Mouse (Mus musculus): ENCODE results near the gene Nbea. TPM values are rescaled to one million over a fixed set of nuclear protein-coding genes. Genes with fewer than 3 reads are reported as not detected.
A peak's percentile ranks its signal among the peaks of the same experiment; 100 is the strongest.

The Nbea gene
- polyA plus RNA-seq, 1 experiment from 2014 or later = 13.6 TPM

GRCm38 (mm10) chr3:55794768-55795167 lies 388.7 kb downstream of the Nbea start:
- ATAC-seq (replicated peaks; ENCODE audit: insufficient number of reproducible peaks, low FRiP score, low TSS enrichment) = no peak
- H3K27ac ChIP-seq (ENCODE audit: low read depth, low read length) = no peak overlapping the region
- 80% methylated on average over 2 of the region's 2 CpGs for whole genome bisulfite sequencing (ENCODE audit: insufficient replicate concordance)

DNA sequence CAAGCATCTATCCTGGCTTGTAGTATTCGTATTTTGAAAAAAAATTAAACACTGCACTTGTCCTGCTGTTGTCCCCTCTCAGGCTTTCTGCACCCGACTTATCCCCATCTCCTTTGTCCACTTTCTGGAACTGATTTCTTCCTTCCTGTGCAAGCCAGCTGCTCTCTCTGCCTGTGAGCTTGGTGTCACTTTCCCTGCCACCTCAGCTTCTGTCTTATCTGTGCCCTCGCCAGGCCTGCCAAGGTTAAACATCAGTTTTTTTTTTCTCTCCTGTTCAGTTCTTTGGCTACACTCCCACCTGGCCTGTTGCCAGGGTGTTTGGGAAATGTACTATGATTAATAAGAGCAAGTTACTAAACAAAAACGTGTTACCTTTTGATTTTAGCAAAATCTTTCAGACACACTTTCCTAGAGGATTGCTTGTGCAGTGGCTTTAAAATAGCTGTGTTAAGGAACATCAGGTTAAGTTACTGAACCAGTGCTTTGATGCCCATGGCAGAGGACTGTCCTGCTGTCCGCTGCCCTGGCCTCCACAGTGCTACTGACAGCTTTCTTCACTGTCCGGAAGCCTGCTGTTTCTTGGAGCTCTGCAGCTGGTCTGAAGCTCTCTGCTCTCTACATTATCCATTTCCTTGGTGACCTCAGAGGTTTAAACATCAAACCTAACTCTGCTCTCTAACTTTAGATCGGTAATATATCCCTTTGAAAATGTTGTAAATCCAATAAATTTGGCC lies 389.5 kb downstream of the Nbea start:
- Histone ChIP-seq H3K36me3 (ENCODE audit: control insufficient read depth, insufficient read depth, low read length) (no peaks in the 10 kb centered on the region), H3K9me3 (replicated peaks; ENCODE audit: control insufficient read depth, low read length) (no peaks in the 10 kb centered on the region), H3K4me2 (peak overlapping the region; percentile 31; the same call in 1 of the 2 replicates), H3K4me1 (ENCODE audit: control insufficient read depth, insufficient read depth, low read length) (peaks cover 9% of the 10 kb centered on the region), H3K4me3 (ENCODE audit: low read depth, low read length) (no peak overlapping the region), H3K27ac (ENCODE audit: low read depth, low read length) (peak overlapping the region; percentile 46; the same call in 1 of the 2 replicates), H3K9ac (ENCODE audit: low read depth, low read length) (no peak overlapping the region), H3K27me3 (ENCODE audit: control insufficient read depth, insufficient read depth, low read length) (no peaks in the 10 kb centered on the region)
- ATAC-seq (replicated peaks; ENCODE audit: insufficient number of reproducible peaks, low FRiP score, low TSS enrichment) = no peak
- 37% methylated on average over 7 of the region's 7 CpGs for WGBS (ENCODE audit: insufficient replicate concordance)

More at GRCm38 (mm10) chr3:55794768-55795167, 388.7 kb downstream of the Nbea start:
- Histone ChIP-seq H3K27me3 (ENCODE audit: control insufficient read depth, insufficient read depth, low read length) (no peaks in the 10 kb centered on the region), H3K36me3 (ENCODE audit: control insufficient read depth, insufficient read depth, low read length) (no peaks in the 10 kb centered on the region), H3K4me1 (ENCODE audit: control insufficient read depth, insufficient read depth, low read length) (peaks cover 9% of the 10 kb centered on the region), H3K4me2 (no peak overlapping the region), H3K9me3 (replicated peaks; ENCODE audit: control insufficient read depth, low read length) (no peaks in the 10 kb centered on the region), H3K9ac (ENCODE audit: low read depth, low read length) (no peak overlapping the region), H3K4me3 (ENCODE audit: low read depth, low read length) (no peak overlapping the region)

DNA sequence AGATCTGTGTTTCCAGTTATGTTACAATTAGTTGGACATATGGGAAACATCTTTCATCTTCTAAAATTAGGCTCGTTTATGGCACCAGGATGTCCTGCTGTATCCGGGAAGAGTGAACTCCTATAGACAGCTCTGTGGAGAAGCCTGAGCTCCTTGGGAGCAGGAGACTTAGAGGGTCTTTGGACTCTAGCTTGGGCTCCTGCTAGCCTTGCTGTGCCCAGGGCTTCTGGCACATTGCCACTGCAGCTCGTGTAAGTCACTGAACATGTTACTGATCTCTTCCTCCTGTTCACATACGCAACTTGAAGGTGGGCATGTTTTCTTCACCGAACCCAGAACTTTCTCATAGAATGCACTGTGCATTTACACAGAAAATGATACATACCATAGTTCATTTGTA lies 391.2 kb downstream of the Nbea start:
- 0 out of 2 replicates have a peak, but pooled peaks cover 3% of the 10 kb centered on the region for H3K27me3 ChIP-seq (ENCODE audit: control insufficient read depth, insufficient read depth, low read length)
- H3K27ac ChIP-seq (ENCODE audit: low read depth, low read length) = no peak overlapping the region
- no peak overlapping the region for H3K4me2 ChIP-seq
- no peak overlapping the region for H3K4me3 ChIP-seq (ENCODE audit: low read depth, low read length)
- H3K4me1 ChIP-seq (ENCODE audit: control insufficient read depth, insufficient read depth, low read length) = peaks cover 9% of the 10 kb centered on the region
- WGBS (ENCODE audit: insufficient replicate concordance) = 77% methylated on average over 5 of the region's 5 CpGs
- H3K9me3 ChIP-seq (replicated peaks; ENCODE audit: control insufficient read depth, low read length) = no peaks in the 10 kb centered on the region
- H3K36me3 ChIP-seq (ENCODE audit: control insufficient read depth, insufficient read depth, low read length) = no peaks in the 10 kb centered on the region
- no peak overlapping the region for H3K9ac ChIP-seq (ENCODE audit: low read depth, low read length)
- ATAC-seq (replicated peaks; ENCODE audit: insufficient number of reproducible peaks, low FRiP score, low TSS enrichment) = no peak

- no peak for ATAC-seq (replicated peaks; ENCODE audit: insufficient number of reproducible peaks, low FRiP score, low TSS enrichment)
- Histone ChIP-seq H3K27me3 (ENCODE audit: control insufficient read depth, insufficient read depth, low read length) (peaks cover 18% of the 10 kb centered on the region), H3K9ac (ENCODE audit: low read depth, low read length) (no peak overlapping the region), H3K9me3 (replicated peaks; ENCODE audit: control insufficient read depth, low read length) (no peaks in the 10 kb centered on the region), H3K36me3 (ENCODE audit: control insufficient read depth, insufficient read depth, low read length) (no peaks in the 10 kb centered on the region), H3K4me3 (ENCODE audit: low read depth, low read length) (no peak overlapping the region), H3K4me1 (ENCODE audit: control insufficient read depth, insufficient read depth, low read length) (peaks cover 9% of the 10 kb centered on the region), H3K27ac (ENCODE audit: low read depth, low read length) (no peak overlapping the region), H3K4me2 (no peak overlapping the region)
- 77% methylated on average over 4 of the region's 4 CpGs for WGBS (ENCODE audit: insufficient replicate concordance)
These were observed 392.9 kb downstream of the Nbea start for GRCm38 (mm10) chr3:55790609-55791008.

DNA sequence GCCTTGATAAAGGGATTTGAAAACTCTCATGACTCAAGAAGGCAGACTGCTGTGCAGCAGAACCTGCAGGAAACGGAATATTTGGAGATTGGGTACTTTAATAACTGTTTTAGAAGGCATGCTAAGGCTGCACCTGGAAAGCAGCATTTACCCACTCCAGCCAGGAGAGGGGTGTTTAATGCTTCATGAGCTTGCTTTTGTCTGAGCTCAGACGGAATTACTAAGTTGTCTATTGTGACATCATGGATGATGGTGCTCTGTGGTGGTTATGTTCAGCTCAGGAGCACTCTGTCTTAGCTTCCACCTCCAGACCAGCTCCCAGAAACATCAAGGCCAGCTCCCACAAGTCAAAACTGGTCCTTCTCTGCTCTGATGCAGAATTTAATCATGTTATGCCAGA lies 393.6 kb downstream of the Nbea start:
- Histone ChIP-seq H3K4me2 (no peak overlapping the region), H3K27ac (ENCODE audit: low read depth, low read length) (no peak overlapping the region), H3K4me1 (ENCODE audit: control insufficient read depth, insufficient read depth, low read length) (peaks cover 9% of the 10 kb centered on the region), H3K4me3 (ENCODE audit: low read depth, low read length) (no peak overlapping the region), H3K9ac (ENCODE audit: low read depth, low read length) (no peak overlapping the region), H3K27me3 (ENCODE audit: control insufficient read depth, insufficient read depth, low read length) (peaks cover 22% of the 10 kb centered on the region), H3K9me3 (replicated peaks; ENCODE audit: control insufficient read depth, low read length) (no peaks in the 10 kb centered on the region), H3K36me3 (ENCODE audit: control insufficient read depth, insufficient read depth, low read length) (no peaks in the 10 kb centered on the region)
- WGBS (ENCODE audit: insufficient replicate concordance) = 46% methylated on average over 2 of the region's 2 CpGs
- ATAC-seq (replicated peaks; ENCODE audit: insufficient number of reproducible peaks, low FRiP score, low TSS enrichment) = no peak

DNA sequence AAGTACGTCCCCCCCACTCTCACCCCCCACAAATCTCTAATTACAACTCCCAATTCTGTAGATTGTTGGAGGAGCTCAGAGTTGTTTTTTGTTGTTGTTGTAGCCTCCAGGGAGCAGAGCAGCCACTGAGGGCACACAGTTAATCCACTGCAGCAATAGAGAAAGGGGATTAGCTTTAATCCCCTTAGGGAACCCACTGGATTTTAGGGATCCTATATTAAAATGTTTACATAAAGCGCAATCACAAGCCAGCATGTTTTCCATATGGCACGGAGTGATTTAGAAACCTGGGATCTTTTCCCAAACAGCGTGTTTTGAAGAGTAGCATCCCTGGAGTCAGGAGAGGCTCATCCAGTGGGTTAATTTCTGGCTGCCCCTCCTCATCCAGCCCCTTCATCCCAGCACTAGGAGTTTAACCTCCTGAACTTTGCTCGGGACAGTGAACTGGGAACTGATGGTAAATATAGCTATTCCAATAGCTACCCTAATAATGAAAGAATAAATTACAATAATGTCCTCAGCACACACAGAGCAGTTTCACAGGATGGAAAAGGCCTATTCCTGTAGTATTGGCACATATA lies 394.8 kb downstream of the Nbea start:
- no peak for ATAC-seq (replicated peaks; ENCODE audit: insufficient number of reproducible peaks, low FRiP score, low TSS enrichment)
- no peaks in the 10 kb centered on the region for H3K36me3 ChIP-seq (ENCODE audit: control insufficient read depth, insufficient read depth, low read length)
- H3K9ac ChIP-seq (ENCODE audit: low read depth, low read length) = no peak overlapping the region
- H3K4me1 ChIP-seq (ENCODE audit: control insufficient read depth, insufficient read depth, low read length) = peaks cover 4% of the 10 kb centered on the region
- no peaks in the 10 kb centered on the region for H3K9me3 ChIP-seq (replicated peaks; ENCODE audit: control insufficient read depth, low read length)
- H3K4me3 ChIP-seq (ENCODE audit: low read depth, low read length) = no peak overlapping the region
- no peak overlapping the region for H3K4me2 ChIP-seq
- H3K27ac ChIP-seq (ENCODE audit: low read depth, low read length) = no peak overlapping the region
- 37% methylated on average over 5 of the region's 5 CpGs for WGBS (ENCODE audit: insufficient replicate concordance)
- peaks cover 23% of the 10 kb centered on the region for H3K27me3 ChIP-seq (ENCODE audit: control insufficient read depth, insufficient read depth, low read length)

GRCm38 (mm10) chr3:55788214-55788586 lies 395.3 kb downstream of the Nbea start:
- 18% methylated on average over 4 of the region's 4 CpGs for WGBS (ENCODE audit: insufficient replicate concordance)
- peak overlapping the region; percentile 44; the same call in 1 of the 2 replicates for H3K4me3 ChIP-seq (ENCODE audit: low read depth, low read length)
- no peak overlapping the region for H3K27ac ChIP-seq (ENCODE audit: low read depth, low read length)
- H3K9ac ChIP-seq (ENCODE audit: low read depth, low read length) = no peak overlapping the region
- no peak for ATAC-seq (replicated peaks; ENCODE audit: insufficient number of reproducible peaks, low FRiP score, low TSS enrichment)
- H3K36me3 ChIP-seq (ENCODE audit: control insufficient read depth, insufficient read depth, low read length) = no peaks in the 10 kb centered on the region
- H3K27me3 ChIP-seq (ENCODE audit: control insufficient read depth, insufficient read depth, low read length) = peaks cover 28% of the 10 kb centered on the region
- peaks cover 4% of the 10 kb centered on the region for H3K4me1 ChIP-seq (ENCODE audit: control insufficient read depth, insufficient read depth, low read length)
- no peaks in the 10 kb centered on the region for H3K9me3 ChIP-seq (replicated peaks; ENCODE audit: control insufficient read depth, low read length)
- H3K4me2 ChIP-seq = peak overlapping the region; percentile 80

DNA sequence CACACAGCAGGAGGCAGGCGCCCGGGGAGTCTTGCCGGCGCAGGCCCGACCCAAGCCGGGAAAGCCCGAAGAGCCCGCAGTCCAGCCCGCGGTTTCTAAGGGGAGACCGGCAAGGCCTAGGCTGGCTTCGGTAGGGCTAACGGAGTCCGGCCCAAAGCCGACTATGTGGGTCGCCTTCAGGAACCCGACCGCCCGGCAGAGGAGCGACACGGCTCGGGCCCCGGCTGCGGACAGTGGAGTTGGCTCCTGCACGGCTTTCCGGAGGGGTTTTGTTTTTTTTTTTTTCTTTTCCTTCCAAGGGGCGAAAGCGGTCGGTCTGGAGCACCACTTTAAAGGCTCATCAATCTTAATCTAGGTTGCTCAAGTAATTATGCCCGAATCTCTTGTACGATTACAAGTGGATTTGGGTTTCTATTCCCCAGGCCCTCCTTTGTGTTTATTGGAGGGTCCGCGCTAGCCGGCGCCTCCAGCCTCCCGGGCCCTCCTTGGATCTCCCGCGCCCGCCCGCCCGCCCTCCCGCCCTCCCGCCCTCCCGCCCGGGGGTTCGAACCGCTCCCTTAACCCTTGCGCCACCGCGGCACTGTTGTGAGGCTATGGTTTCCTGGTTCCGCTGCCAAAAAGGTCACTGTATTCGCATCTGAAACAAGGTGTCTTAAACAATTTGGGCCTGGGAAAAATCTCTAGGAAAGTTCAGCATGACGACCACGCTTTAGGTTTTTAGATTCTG lies 395.9 kb downstream of the Nbea start:
- peak; percentile 69; the same call in 1 of the 2 replicates for ATAC-seq (replicated peaks; ENCODE audit: insufficient number of reproducible peaks, low FRiP score, low TSS enrichment)
- Histone ChIP-seq H3K4me2 (peak overlapping the region; percentile 80), H3K27ac (ENCODE audit: low read depth, low read length) (no peak overlapping the region), H3K4me3 (ENCODE audit: low read depth, low read length) (peak overlapping the region; percentile 44), H3K36me3 (ENCODE audit: control insufficient read depth, insufficient read depth, low read length) (no peaks in the 10 kb centered on the region), H3K27me3 (ENCODE audit: control insufficient read depth, insufficient read depth, low read length) (peaks cover 33% of the 10 kb centered on the region), H3K9me3 (replicated peaks; ENCODE audit: control insufficient read depth, low read length) (no peaks in the 10 kb centered on the region), H3K9ac (ENCODE audit: low read depth, low read length) (peak overlapping the region; percentile 59; the same call in 1 of the 2 replicates), H3K4me1 (ENCODE audit: control insufficient read depth, insufficient read depth, low read length) (peaks cover 9% of the 10 kb centered on the region)
- under 1% methylated on average over 54 of the region's 54 CpGs for WGBS (ENCODE audit: insufficient replicate concordance)

Data from heart, embryonic 11.5 days (tissue).